Mouse (Mus musculus) adrenal gland, postnatal 36 days (tissue): ENCODE measurements around the gene 1700013G24Rik. TPM values are rescaled to one million over a fixed set of nuclear protein-coding genes. Genes with fewer than 3 reads are reported as not detected.

Source experiments
- DNase-seq, 2 experiments: peaks; one replicate each; pipeline ENCODE4 v3.0.0; 2021; ENCODE audit warnings: mixed read lengths in 1 of 2
- total RNA-seq, 2 experiments: library from RNA; stranded (reverse); gene quantifications; 2 replicates each; pipeline ENCODE4 v1.2.3; 2021

1700013G24Rik gene
- total RNA-seq, 2 experiments from 2014 or later: not detected

DNA sequence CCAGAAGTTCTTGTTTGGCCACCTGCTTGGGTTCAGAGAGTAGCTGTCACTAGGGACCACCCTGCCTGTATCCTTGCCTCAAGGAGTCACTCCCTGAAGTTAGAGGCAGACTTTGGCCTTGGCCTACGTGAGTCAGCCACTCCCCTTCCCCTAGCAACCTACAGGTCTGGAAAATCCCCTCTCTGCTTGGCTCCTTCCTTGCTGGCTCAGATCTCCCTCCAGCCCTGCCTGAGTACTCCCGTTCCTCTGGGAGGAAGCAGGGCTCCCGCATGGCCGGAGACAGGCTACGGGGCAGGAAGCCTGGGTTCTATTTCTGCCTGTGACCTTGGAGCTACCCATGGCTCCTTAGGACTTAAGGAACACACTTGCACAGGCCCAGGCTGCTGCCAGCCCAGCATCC is 44.3 kb downstream of the 1700013G24Rik start:
- peak; percentile 73 to 74 for DNase-seq

DNA sequence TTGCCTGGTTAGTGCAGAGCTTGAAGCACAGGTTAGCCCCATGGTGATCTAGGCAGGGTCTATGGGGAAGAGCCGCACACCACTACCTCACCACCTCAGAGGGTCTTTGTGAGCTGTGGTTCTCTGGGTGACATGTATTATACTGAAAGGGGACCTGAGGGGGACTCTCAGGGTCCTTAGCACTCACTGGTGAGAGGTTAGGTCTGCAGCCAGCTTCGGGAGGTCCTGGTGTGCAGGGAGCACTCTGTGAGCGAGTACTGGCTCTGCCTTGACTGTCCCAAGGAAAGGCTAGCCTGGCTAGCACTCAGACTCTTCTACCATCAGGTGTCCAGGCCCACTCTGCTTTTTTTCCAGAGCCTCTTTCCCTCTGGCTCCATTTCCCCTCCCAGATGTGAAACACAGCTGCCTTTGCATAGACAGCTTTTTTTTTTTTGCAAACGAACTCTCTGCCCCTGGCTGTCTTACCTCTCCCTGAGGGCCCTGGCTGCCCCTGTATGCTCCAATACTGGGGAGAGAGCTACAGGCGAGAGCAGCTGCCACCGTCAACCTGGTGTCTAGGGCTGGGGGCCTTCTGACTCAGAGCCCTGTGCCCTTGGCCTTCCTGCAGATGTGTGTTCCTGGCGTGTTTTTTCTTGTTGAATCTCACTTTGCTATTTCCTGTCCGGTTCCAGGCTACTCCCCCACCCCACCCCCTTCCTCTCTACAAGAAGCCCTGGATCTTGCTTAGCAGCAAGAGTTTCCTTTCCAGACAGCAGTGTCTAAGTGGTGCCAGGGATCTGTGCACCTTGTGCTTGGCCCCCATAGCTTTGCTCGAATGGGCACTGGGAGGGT is 45.0 kb downstream of the 1700013G24Rik start:
- peak; percentile 79 to 81 for DNase-seq

DNA sequence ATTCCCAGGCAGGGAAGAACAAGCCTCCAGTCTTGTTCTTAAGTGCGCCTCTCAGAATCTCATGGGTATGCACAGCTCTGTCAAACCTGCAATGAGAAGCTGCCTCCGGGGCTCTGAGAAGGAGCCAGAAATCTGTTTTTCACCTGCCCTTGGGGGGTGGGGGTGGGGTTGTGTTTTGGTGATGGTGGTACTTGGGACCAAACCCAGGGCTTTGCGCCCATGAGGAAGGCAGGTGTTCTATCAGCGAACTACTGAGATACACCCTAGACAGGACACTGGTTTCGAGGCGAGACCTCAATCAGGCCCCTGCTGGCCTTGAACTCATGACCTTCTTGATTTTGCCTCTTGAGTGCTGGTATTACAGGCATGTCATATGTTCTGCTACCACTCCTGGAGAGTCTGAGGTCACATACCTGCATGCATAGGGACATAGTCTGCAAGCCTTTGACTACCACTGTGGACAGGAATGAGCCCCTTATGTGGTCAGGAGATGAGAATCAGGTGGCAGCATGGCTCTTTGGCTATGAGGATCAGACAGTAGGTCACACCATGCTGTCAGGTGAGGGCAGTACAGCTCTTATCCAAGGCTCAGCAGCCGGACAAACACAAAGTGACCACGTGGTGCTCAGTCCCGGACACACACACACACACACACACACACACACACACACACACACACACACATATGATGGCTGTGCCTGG is 45.9 kb downstream of the 1700013G24Rik start:
- DNase-seq: no peak

DNA sequence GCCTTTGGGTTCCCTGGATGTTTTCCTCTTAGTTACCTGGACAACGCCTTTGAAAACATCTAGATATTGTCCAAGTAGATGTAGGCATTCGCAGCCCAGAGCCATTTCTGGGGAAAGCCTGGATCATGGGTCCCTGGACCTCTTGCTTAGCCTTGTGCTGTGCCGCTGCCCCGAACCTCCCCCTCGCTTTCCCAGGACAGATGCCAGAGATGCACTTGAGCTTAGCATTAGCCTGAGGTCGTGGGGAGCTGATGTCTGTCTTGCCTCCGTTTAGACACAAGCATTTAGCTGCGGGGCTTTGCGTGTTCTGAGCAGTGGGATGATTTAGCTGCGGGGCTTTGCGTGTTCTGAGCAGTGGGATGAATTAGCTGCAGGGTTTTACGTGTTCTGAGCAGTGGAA is 47.1 kb downstream of the 1700013G24Rik start:
- DNase-seq: no peak

DNA sequence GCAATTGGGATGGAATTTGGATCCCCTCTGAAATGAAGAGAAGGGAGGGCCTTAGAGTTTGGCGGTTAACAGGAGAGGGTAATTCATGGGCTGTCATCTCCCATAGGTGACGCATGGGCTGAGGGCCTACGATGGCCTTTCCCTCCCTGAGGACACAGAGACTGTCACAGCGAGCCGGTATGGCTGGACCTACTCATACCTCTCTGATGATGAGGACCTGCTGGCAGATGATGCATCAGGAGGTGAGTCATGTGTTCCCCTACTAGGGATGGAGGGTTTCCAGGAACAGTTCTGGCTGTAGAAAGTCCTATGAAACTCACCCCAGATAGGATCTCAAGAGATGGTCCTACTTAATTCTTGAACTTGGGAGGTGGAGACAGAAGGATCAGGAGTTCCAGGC is 47.9 kb downstream of the 1700013G24Rik start:
- DNase-seq: peak; percentile 68 to 82

DNA sequence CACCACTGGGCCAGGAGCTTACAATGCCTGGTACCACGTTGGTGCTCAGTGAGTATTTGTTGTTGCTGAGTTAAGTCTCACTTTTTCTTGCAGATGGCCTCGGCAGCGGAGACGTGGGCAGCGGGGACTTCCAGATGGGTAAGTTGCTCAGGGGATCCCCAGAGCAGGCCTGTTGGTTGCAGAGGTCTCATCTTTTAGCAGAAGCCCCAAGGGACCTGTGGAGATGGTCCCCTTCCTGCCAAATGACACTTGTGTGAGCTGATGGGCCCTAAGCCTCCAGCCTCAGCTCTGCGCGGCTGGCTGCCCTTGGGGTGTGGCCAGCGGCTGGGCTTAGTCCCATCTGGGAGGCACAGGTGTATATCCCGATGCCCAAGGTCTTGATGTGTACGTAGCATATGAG is 49.1 kb downstream of the 1700013G24Rik start:
- DNase-seq: no peak

DNA sequence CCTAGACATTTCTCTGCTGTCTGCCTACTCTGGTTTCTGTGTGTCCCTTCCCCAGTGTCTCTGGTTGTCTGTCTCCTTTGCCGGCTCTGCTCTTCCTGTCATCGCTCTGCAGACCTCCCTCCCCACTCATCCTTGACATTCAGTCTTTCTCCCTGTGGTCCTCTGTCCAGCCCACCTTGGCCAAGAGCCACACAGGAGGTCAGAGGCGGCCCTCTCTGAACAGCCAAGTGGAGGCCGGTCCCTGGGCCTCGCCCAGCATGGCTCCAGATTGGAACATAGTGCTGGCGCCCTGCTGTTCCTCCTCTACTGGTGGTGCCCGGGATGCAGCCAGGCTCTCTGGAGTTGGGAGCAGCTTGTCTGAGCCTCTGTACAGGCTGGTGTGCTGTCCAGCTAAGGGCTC is 49.7 kb downstream of the 1700013G24Rik start:
- DNase-seq: peak; percentile 85 to 89

DNA sequence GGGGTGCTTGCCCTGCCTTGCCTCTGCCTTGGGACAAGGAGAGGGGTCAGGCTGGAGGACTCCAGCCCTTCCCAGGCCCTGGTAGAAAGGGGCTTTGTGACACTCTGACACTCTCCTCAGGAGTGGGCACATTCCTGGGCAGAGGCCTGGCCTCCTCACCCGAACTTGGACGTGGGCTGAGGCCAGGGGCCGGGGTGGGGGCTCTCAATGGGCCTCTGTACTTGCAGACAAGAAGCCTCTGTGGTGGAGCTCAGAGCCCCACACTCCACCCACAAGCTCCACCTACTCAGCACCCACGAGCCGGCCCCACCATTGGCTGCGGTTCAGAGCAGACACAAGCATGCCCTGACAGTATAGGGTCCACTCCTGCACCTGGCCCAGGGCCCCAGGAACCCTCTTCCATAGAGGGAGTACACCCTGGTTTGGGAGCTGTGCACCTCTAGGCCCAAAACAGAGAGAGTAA is 50.5 kb downstream of the 1700013G24Rik start:
- DNase-seq: no peak

Other genes with a start within 250 kb of the 1700013G24Rik start
- 10 to 100 TPM; 85.4 to 96.6 TPM for gene Wnt4, start 175.8 kb upstream of the 1700013G24Rik start, total RNA-seq
- 100 to 1,000 TPM; 436 to 446 TPM for gene Cdc42, start 95.6 kb upstream of the 1700013G24Rik start, total RNA-seq
- not detected for gene Cela3a, start 43.5 kb upstream of the 1700013G24Rik start, total RNA-seq
- gene Cela3b, start 22.7 kb upstream of the 1700013G24Rik start, total RNA-seq: not detected
- gene Hspg2, start 15.5 kb downstream of the 1700013G24Rik start, total RNA-seq: 100 to 1,000 TPM; 141 to 263 TPM
- not detected for gene Ldlrad2, start 121.3 kb downstream of the 1700013G24Rik start, total RNA-seq
- gene Usp48, start 140.5 kb downstream of the 1700013G24Rik start, total RNA-seq: 100 to 1,000 TPM; 100 to 116 TPM
- 100 to 1,000 TPM; 102 to 123 TPM for gene Rap1gap, start 211.4 kb downstream of the 1700013G24Rik start, total RNA-seq